Mouse (Mus musculus): Measurements from ENCODE around the gene Pcmt1. TPM values are rescaled to one million over a fixed set of nuclear protein-coding genes. Genes with fewer than 3 reads are reported as not detected.
A peak's percentile ranks its signal among the peaks of the same experiment; 100 is the strongest.

The Pcmt1 gene
- 44.5 and 49.0 TPM in 2 replicates for polyA plus RNA-seq (2012; ENCODE audit: insufficient read depth, insufficient read length, missing spikeins)

GRCm38 (mm10) chr10:7680731-7681301 lies at the start of gene Pcmt1, which contains the start of gene Lats1:
Gene Pcmt1 (minus strand): TSS chr10:7681136.
Gene Lats1 (plus strand): TSS chr10:7681214.
- peak within 1 kb of the TSS; percentile 84 for H3K4me3 ChIP-seq (ENCODE audit: insufficient read depth, low read length)
- peaks cover 14% of the 10 kb centered on the region for H3K4me1 ChIP-seq (ENCODE audit: control insufficient read depth, insufficient read depth, low read length)
- no peak for TF ChIP-seq CTCF (IDR thresholded peaks at IDR 0.05; ENCODE audit: low read depth, low read length)
- TF ChIP-seq POLR2A (IDR thresholded peaks at IDR 0.05; ENCODE audit: borderline replicate concordance, low read depth, low read length), result no peak
- H3K27ac ChIP-seq (ENCODE audit: insufficient read depth, low read depth, low read length), result peak within 1 kb of the TSS; percentile 77

DNA sequence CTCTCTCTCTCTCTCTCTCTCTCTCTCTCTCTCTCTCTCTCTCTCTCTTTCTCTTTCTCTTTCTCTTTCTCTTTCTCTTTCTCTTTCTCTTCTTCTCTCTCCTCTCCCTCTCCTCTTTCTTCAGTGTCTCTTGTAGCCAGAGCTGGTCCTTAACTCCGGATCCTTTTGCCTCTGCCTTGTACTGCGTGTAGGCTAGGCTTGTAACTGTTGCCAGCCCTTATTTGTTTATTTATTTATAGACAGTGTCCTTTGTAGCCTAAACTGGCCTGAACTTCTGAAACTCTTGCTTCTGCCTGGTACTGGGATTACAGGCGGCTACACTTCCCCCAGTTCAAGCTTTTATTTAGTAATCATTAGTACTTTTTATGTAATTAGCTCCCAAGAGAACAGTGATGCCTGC lies 46.1 kb upstream of the Pcmt1 start:
- H3K4me1 ChIP-seq (ENCODE audit: control insufficient read depth, insufficient read depth, low read length), result peaks cover 13% of the 10 kb centered on the region
- no peak overlapping the region for H3K27ac ChIP-seq (ENCODE audit: insufficient read depth, low read depth, low read length)
- peak overlapping the region; percentile 72 for H3K4me3 ChIP-seq (ENCODE audit: insufficient read depth, low read length)
- no peak for TF ChIP-seq CTCF (IDR thresholded peaks at IDR 0.05; ENCODE audit: low read depth, low read length)
- no peak for TF ChIP-seq POLR2A (IDR thresholded peaks at IDR 0.05; ENCODE audit: borderline replicate concordance, low read depth, low read length)

DNA sequence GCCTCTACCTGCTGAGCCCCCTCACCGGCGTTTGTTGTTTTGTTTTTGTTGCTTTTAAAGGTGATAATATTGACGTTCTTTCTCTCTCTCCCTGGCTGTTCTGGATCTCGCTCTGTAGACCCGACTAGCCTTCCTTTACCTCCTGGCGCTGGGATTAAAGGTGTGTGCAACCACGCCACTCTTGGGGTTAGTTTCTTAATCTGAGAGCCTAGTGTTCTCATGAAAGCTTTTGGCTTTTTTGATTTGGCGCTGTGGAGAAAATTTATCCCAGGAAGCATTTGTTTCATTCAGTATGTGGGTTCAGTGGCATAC lies 45.5 kb upstream of the Pcmt1 start:
- Histone ChIP-seq H3K4me3 (ENCODE audit: insufficient read depth, low read length) (peak overlapping the region; percentile 72), H3K4me1 (ENCODE audit: control insufficient read depth, insufficient read depth, low read length) (peaks cover 13% of the 10 kb centered on the region), H3K27ac (ENCODE audit: insufficient read depth, low read depth, low read length) (peak overlapping the region; percentile 69)
- TF ChIP-seq CTCF (IDR thresholded peaks at IDR 0.05; ENCODE audit: low read depth, low read length) (0 out of 2 replicates have a peak, but pooled peaks have one; percentile 9), POLR2A (IDR thresholded peaks at IDR 0.05; ENCODE audit: borderline replicate concordance, low read depth, low read length) (no peak)

DNA sequence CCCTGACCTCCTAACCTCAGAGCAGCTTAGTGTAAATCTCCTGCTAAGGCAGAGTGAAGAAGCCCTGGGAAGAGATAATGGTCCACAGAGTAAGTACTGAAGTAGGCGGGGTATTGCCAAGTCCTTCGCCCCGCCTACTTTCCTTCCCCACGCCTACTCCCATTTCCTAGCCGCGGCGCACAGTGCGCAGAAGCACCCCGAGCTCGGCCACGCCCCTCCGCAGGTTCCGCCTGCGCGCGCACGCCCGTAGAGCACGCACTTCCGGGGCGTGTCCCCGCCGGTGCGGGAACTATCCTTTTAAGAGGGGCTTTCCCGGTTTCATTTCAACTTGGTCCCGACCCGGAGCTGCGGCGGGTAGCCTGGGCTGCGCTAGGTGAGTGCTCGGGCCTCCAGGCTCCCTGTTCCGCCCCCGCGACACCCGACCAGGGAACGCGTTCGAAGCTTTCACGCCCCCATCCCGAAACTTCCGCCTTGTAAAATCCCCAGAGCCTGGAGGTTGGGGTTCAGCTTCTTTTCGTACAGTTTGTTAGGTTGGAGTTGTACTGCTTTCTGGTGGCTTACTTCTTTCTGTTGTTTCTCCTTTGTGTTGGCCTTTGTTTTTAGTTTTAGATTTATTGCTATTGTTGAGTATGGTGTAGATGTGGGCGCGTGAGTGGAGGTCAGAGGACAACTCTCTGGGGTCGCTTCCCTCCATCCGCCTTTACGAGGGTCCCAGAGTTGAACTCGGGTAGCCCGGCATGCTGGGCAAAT lies 45.0 kb upstream of the Pcmt1 start, which contains the start of gene Katna1:
Gene Katna1 (plus strand): TSS at position 250 of the 750 bp plus-strand sequence.
- H3K4me3 ChIP-seq (ENCODE audit: insufficient read depth, low read length), result peak within 1 kb of the TSS; percentile 72
- peaks cover 11% of the 10 kb centered on the region for H3K4me1 ChIP-seq (ENCODE audit: control insufficient read depth, insufficient read depth, low read length)
- H3K27ac ChIP-seq (ENCODE audit: insufficient read depth, low read depth, low read length), result peak within 1 kb of the TSS; percentile 69
- TF ChIP-seq CTCF (IDR thresholded peaks at IDR 0.05; ENCODE audit: low read depth, low read length) (no peak), POLR2A (IDR thresholded peaks at IDR 0.05; ENCODE audit: borderline replicate concordance, low read depth, low read length) (no peak)

GRCm38 (mm10) chr10:7715056-7715455 lies 34.1 kb upstream of the Pcmt1 start:
- no peaks in the 10 kb centered on the region for H3K4me1 ChIP-seq (ENCODE audit: control insufficient read depth, insufficient read depth, low read length)
- no peak overlapping the region for H3K27ac ChIP-seq (ENCODE audit: insufficient read depth, low read depth, low read length)
- no peak for TF ChIP-seq CTCF (IDR thresholded peaks at IDR 0.05; ENCODE audit: low read depth, low read length)
- TF ChIP-seq POLR2A (IDR thresholded peaks at IDR 0.05; ENCODE audit: borderline replicate concordance, low read depth, low read length), result no peak
- no peak overlapping the region for H3K4me3 ChIP-seq (ENCODE audit: insufficient read depth, low read length)

- no peaks in the 10 kb centered on the region for H3K4me1 ChIP-seq (ENCODE audit: control insufficient read depth, insufficient read depth, low read length)
- H3K4me3 ChIP-seq (ENCODE audit: insufficient read depth, low read length), result no peak overlapping the region
- H3K27ac ChIP-seq (ENCODE audit: insufficient read depth, low read depth, low read length), result no peak overlapping the region
- TF ChIP-seq CTCF (IDR thresholded peaks at IDR 0.05; ENCODE audit: low read depth, low read length), result no peak
- TF ChIP-seq POLR2A (IDR thresholded peaks at IDR 0.05; ENCODE audit: borderline replicate concordance, low read depth, low read length), result no peak
Observed at GRCm38 (mm10) chr10:7712506-7712905, 31.6 kb upstream of the Pcmt1 start.

DNA sequence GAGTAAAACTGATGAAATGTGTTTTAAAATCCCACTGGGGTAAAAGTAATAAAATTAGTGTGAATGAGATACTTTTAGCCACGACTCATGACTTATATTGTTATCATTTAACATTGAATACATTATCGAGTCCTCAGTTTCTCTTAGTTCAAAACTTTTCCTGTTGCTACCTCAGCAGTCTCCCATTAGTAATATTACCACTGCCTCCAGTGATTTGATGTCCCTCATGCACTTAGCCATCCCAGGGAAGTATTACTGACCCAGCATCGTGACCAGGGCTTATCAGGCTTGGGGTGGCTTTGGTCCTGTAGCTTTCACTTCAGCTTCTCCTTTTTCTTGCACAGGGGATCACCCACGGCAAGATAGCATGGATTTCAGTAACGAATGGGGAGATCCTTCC lies 29.2 kb upstream of the Pcmt1 start:
- H3K27ac ChIP-seq (ENCODE audit: insufficient read depth, low read depth, low read length), result no peak overlapping the region
- TF ChIP-seq CTCF (IDR thresholded peaks at IDR 0.05; ENCODE audit: low read depth, low read length), result no peak
- TF ChIP-seq POLR2A (IDR thresholded peaks at IDR 0.05; ENCODE audit: borderline replicate concordance, low read depth, low read length), result no peak
- H3K4me1 ChIP-seq (ENCODE audit: control insufficient read depth, insufficient read depth, low read length), result no peaks in the 10 kb centered on the region
- no peak overlapping the region for H3K4me3 ChIP-seq (ENCODE audit: insufficient read depth, low read length)

DNA sequence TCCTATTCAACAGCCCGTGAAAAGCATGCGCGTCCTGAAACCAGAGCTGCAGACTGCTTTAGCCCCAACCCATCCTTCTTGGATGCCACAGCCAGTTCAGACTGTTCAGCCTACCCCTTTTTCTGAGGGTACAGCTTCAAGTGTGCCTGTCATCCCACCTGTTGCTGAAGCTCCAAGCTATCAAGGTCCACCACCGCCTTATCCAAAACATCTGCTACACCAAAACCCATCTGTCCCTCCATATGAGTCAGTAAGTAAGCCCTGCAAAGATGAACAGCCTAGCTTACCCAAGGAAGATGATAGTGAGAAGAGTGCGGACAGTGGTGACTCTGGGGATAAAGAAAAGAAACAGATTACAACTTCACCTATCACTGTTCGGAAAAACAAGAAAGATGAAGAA lies 21.6 kb upstream of the Pcmt1 start:
- no peak overlapping the region for H3K27ac ChIP-seq (ENCODE audit: insufficient read depth, low read depth, low read length)
- H3K4me1 ChIP-seq (ENCODE audit: control insufficient read depth, insufficient read depth, low read length), result 0 out of 2 replicates have a peak, but pooled peaks cover 2% of the 10 kb centered on the region
- H3K4me3 ChIP-seq (ENCODE audit: insufficient read depth, low read length), result no peak overlapping the region
- TF ChIP-seq POLR2A (IDR thresholded peaks at IDR 0.05; ENCODE audit: borderline replicate concordance, low read depth, low read length), result no peak
- TF ChIP-seq CTCF (IDR thresholded peaks at IDR 0.05; ENCODE audit: low read depth, low read length), result no peak

GRCm38 (mm10) chr10:7700120-7700519 lies 19.2 kb upstream of the Pcmt1 start:
- Histone ChIP-seq H3K4me3 (ENCODE audit: insufficient read depth, low read length) (no peak overlapping the region), H3K27ac (ENCODE audit: insufficient read depth, low read depth, low read length) (no peak overlapping the region), H3K4me1 (ENCODE audit: control insufficient read depth, insufficient read depth, low read length) (0 out of 2 replicates have a peak, but pooled peaks cover 2% of the 10 kb centered on the region)
- no peak for TF ChIP-seq POLR2A (IDR thresholded peaks at IDR 0.05; ENCODE audit: borderline replicate concordance, low read depth, low read length)
- no peak for TF ChIP-seq CTCF (IDR thresholded peaks at IDR 0.05; ENCODE audit: low read depth, low read length)

- Histone ChIP-seq H3K4me3 (ENCODE audit: insufficient read depth, low read length) (no peak overlapping the region), H3K4me1 (ENCODE audit: control insufficient read depth, insufficient read depth, low read length) (0 out of 2 replicates have a peak, but pooled peaks cover 2% of the 10 kb centered on the region), H3K27ac (ENCODE audit: insufficient read depth, low read depth, low read length) (no peak overlapping the region)
- TF ChIP-seq POLR2A (IDR thresholded peaks at IDR 0.05; ENCODE audit: borderline replicate concordance, low read depth, low read length) (no peak), CTCF (IDR thresholded peaks at IDR 0.05; ENCODE audit: low read depth, low read length) (no peak)
Observed at GRCm38 (mm10) chr10:7695286-7695685, 14.3 kb upstream of the Pcmt1 start.

Data from bone marrow macrophage, adult 2 months (primary cell).